Mouse (Mus musculus) ES-Bruce4 (cell line): ENCODE results near the gene Thrsp.

ENCODE experiments used
- CTCF ChIP-seq: IDR thresholded peaks from one replicate; pipeline ENCODE4 v1.8.1; 2011; ENCODE audit warnings: low read depth, low read length
- POLR2A ChIP-seq: IDR thresholded peaks from one replicate; pipeline ENCODE4 v1.8.1; 2011; ENCODE audit warnings: low read length; ENCODE audit not compliant: insufficient read depth

- TF ChIP-seq POLR2A (no peak), CTCF (no peak)
Observed at GRCm38 (mm10) chr7:97416906-97417777, at the start of gene Thrsp.
